Mouse (Mus musculus) hindlimb bud, embryonic 11.5 days (tissue): ENCODE measurements at regions not wholly inside any gene's neighbourhood (a gene's known extent, or its start where the extent isn't known, plus 50 kb on each side); places are given as distances from the start of the nearest gene placed in this dataset.

Experiments used
- DNase-seq: peaks from one replicate; pipeline ENCODE4 v3.0.0-alpha.2; 2012; ENCODE audit warnings: low read depth, low spot score; ENCODE audit errors: extremely low spot score

DNA sequence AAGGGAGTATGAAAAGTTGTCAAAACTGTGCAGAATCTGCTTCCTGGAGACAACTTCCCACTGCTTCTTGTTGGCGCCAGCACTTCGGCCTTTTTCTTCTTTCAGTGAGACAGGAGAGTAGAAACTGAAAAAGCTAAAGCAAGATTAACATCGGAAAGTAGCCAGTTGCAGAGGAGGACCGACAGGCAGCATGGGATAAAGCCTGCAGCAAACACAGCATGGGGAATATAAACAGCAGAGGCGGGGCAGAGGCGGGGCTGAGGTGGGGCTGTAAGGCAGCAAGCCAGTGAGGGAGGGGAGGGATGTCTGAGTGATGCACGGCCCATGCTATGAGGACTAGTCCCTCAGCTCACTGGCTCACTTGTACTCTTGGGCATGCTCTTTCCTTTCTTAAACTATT is 65.5 kb upstream of the C2cd4b start:
- no peak for DNase-seq

GRCm38 (mm10) chr9:67698796-67699195 is 60.4 kb upstream of the C2cd4b start:
- no peak for DNase-seq

GRCm38 (mm10) chr9:67699846-67700579 is 59.2 kb upstream of the C2cd4b start:
- DNase-seq, result no peak

DNA sequence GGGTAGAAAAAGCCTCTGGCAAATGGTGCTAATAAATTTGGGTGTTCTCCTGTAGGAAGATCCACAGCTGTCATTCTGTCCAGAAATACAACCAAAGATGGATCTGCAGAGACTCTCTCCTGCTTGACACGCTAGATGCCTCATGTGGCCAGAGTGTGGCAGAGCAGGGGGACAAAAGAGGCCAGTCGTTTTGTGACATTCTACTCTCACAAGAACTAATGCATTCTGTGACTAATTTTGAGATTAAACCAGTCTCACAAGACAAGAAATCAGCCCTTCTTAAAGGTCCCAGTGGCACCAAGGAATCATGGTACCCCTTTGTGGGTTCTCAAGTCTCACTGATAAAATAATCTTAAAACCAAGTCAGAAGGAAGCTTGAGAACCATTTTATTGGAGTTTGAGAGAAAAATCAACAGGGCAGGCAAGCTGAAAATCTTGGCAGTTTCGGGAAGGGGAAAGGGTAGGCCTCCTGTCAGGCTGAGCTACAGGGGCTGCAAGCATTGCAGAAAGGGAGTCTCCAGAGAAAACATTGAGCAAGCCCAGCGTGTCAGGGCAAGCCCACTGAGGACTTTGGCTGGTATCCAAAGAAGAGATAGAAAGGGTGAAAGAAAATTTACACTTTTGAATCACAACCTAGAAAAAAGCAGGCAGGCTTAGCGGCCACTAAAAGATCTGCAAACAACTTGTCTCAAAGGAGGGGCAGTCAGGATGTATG is 50.8 kb upstream of the C2cd4b start:
- no peak for DNase-seq
